Mouse (Mus musculus) layer of hippocampus, adult 6 months (tissue): ENCODE data around the gene Cfd. TPM values are rescaled to one million over a fixed set of nuclear protein-coding genes. Genes with fewer than 3 reads are reported as not detected.

ENCODE experiments used
- long read RNA-seq, 2 experiments: library from polyadenylated mRNA; unstranded; transcript quantifications; one replicate each; pipeline ENCODE4 v2.0.0; 2019 to 2020
- microRNA-seq: library from miRNA; unstranded; fragments of <30 nt; microRNA quantifications from one replicate; pipeline ENCODE4 v1.2.0, GENCODE M21; 2020
- polyA plus RNA-seq: library from polyadenylated mRNA; unstranded; fragments of <200 nt; fragmentation: Nextera tagmentation; gene quantifications from 2 replicates; pipeline ENCODE4 v1.2.3, GENCODE M21; 2021

The Cfd gene
- polyA plus RNA-seq = not detected in 2 replicates
- long read RNA-seq, experiment 1 = 0 reads
- long read RNA-seq, experiment 2 = 0 reads

DNA sequence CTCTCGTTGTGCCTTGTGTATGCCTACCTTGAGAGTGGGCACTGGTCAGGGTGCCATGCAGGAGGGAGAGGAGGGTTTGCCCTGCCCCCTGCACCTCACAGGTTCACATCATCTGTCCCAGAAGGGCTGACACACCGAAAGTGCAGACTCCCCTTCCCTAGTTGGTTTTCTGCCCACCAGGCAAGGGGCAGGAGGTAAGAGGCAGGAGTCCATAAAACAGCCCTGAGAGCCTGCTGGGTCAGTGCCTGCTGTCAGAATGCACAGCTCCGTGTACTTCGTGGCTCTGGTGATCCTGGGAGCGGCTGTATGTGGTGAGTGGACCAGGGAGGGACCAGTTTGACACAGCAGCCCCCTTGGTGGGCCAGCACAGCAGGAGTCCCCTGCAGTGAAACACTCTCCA, at the start of gene Cfd:
Gene Cfd (plus strand): TSS at position 184 of the 400 bp plus-strand sequence.

DNA sequence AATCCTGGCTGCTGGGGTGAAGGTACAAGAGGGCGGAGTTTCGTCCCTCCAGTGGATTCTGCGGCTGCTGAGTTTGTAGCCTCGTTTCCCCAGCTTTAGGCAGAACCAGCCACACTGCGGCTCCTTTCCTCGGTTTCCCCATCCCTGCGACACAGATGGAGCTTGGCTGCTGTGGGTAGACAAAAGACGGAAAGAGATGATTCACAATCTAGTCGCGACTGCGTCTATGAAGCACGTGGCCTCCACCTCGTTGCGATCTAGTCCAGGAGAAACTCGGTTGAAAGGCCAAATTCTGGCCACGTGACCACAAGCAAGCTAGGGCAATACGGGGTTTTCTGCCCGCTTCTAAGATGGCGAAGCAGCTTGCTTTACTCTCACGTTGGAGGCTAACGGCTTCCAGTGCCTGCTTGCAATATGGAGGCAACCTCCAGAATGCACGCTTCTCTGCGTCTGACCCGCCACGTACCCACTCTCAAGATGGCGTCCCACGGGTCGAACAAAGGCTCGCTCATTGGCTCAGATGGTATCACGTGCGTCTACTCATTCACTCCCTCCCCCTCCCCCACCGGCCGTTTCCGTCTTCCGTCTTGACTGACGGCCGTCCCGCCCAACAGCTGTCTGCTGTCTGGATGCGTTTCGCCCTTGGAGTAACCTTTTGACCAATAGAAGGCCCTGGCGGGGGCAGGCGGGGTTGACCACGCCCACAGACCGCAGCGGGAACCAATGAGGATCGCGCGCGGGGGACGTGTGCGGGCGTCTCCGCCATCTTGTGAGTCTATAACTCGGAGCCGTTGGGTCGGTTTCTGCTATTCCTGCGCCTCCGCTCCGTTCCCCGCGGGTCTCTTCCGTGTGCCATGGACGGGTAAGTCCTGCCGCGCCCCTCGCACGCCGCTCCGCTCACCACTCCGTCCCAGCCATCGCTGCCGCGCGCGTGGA, 36.5 kb upstream of the Cfd start, which contains the start of gene Ptbp1:
Gene Ptbp1 (plus strand): TSS at position 568 of the 936 bp plus-strand sequence.

DNA sequence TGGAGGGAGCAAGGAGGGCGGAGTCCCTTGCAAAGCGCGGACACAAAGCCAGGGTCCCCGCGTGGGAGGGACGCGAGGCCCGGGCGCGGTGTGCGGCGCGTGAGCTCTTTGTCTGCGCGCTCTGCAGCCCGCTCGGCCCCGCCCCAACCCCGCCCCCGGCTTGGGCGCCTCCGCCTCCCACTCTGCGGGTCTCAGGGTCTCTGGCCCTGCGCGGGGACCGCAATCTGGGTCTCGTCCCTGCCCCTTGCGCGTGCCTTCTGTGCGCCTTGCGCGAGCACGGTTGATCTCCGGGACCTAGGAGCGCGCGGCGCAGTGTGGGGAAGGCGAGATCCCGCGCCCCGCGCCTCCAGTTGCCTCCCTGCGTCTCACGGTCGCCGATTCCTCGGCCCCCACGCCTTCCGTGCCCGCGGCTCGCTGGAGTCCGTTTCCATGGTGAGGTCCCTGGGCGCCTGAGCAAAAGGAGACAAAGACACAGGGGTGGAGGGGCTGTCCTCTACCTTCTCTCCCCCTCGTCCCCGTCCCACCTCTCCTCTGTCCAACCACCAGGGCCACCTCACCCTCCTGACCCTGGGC, 16.3 kb upstream of the Cfd start, which contains the start of the genes Prtn3 and Plppr3:
Gene Prtn3 (plus strand): TSS at position 187 of the 573 bp plus-strand sequence.
Gene Plppr3 (minus strand): TSS at position 345 of the 573 bp plus-strand sequence.

DNA sequence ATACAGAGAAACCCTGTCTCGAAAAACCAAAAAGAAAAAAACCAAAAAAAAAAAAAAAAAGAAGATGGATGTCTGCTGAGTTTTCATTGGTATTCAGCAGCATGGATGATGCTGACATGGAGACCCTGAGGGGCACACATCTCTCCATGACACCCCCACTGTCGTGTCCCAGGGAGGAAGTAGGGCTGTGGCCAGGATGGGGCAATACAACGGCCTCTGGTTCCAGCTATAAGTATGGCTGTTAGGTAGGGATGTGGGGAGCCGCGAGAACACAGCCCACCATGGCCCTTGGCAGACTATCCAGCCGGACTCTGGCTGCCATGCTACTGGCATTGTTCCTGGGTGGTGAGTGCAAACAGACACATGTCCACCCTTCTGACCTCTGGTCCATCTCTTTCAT, 4.6 kb upstream of the Cfd start, which contains the start of gene Elane:
Gene Elane (plus strand): TSS at position 194 of the 400 bp plus-strand sequence.

DNA sequence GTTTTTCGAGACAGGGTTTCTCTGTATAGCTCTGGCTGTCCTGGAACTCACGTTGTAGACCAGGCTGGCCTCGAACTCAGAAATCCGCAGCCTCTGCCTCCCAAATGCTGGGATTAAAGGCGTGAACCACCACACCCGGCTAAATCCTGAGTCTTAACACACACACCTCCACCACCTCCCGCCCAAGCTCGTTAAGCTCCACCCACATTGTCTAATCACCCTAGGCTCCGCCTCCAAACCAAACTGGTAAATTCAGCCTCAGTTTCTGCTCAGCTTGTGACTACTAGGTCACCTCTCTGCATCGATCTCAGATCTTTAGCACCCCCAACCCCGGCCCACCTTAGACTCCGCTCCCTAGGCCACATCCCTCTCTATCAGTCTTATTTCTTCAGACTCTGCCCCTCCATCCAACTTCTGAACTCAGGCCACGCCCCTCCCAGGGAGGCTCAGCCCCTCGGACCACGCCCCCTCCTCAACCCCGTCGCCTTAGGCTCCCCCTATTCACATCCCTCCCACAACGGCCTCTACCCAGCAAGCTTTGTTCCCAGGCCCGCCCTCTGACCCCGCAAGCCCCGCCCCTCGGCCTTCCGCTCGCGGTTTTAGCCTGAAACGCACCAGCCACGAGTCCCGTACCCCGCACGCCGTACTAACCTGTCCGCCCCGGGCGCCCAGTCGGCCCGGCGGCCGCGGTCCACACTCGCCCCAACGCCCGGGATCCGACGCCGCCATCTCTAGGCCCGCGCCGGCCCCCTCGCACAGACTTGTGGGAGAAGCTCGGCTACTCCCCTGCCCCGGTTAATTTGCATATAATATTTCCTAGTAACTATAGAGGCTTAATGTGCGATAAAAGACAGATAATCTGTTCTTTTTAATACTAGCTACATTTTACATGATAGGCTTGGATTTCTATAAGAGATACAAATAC, 17.8 kb downstream of the Cfd start, which contains the start of gene Med16:
Gene Med16 (minus strand): TSS at position 757 of the 925 bp plus-strand sequence.

DNA sequence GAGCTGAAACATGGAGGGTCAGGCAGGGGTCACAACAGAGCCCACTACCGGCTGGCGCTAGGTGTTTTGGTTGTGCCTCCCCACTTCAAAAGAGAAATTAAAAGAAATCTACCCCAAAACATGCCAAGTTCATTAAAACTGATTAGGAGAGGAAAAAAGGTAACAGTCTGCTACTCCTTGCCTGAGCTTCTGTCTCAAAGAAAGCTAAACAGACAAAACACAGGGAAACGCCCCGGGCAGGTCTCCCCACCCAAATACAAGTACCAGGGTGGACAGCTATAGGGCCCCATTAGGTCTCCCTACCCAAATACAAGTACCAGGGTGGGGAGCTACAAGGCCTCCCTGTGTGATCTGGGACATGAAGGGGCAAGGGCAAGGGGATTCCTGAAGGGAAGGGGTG, 19.9 kb downstream of the Cfd start, which contains the start of gene Gm26602:
Gene Gm26602 (plus strand): TSS at position 301 of the 400 bp plus-strand sequence.

DNA sequence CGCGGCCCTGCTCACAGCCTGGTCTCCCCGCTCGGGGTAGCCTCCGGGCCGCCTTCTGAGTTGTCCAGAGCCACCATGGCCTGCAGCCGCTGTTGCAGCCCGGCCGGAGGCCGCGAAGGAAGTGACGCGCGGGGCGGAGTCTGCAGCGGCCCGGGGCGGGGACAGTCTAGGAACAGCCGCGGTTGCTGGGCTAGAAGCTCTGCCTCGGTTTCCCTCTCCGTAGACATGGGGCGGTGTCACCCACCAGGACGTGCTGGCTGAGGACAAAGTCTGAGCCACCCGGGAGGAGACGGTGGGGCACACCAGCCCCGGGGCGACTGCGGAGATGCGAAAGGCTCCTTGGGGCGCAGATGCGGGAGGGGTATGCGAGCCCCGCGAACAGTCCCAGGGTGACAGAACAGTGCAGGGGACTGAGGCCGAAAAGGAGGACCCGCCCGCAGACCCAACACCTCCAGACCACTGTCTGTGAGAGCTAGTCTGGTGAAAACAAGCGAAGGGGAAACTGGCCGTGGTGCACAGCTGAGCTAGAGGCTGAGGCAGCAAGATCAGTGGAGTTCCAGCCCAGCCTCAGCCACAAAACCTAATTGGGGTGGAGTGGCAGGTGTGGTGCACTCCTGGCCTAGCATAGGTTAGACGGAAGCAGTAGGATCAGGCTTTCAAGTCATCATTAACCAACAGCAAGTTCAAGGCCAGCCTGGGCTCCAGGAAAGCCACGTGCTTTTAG, 26.3 kb downstream of the Cfd start, which contains the start of gene Kiss1r:
Gene Kiss1r (plus strand): TSS at position 164 of the 724 bp plus-strand sequence.

DNA sequence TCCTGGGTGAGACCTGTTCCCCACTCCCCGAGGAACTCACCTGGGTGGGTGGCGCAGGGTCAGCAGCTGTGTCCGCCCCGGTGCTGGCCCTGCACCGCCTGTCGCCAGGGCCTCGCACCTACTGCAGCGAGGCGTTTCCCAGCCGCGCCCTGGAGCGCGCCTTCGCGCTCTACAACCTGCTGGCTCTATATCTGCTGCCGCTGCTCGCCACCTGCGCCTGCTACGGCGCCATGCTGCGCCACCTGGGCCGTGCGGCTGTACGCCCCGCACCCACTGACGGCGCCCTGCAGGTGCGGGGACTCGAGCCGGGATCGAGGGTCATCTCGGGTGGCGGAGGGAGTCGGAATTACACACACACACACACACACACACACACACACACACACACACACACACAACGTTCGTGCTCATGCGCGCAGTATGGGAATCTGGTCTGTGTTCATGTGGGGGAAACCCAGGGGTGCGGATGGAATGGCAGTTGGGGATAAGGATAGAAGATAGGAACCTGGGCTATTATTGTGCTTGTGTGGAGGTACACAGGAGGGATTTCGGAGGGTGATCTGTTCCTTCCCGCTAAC, 30.4 kb downstream of the Cfd start, which contains the start of gene R3hdm4:
Gene R3hdm4 (minus strand): TSS at position 251 of the 578 bp plus-strand sequence.

DNA sequence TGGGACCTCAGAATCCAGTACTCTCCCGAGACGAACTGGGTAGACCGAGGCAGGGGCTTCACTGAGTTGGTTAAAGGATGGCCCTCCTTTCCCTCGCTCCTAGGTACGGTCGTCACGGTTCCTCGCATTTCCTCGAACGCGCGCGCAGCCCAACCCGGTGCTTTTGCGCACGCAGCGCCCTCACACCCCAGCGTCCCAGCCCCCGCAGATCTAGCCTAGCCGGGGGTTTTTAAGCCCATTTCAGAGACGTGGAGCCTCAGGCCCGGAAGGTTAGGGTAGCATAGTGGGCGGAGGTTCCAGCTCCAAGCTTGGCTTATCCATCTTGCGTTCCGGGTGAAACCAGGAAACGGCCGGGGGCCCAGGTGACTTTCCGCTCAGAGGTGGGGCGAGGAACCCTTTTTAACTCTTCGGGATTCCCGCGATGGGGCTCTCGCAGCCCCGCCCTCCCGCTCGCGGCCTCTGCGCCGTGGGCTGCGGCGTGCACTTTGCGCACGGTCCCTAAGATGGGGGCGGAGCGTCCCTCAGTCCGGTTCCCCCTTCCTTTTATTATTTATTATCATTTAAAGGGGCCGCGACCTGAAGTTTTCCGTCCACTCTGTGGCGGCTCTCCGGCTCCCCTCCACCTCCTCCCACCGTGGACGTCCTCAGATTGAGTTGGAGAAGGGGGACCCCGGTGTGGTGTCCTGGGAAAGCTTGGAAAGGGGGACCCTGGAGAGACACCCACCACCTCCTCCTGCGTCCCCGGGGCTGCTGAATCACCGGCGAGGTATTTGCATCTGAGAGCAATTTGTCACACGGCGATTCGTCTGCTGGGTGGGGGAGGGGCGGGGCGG, 36.1 kb downstream of the Cfd start, which contains the start of gene Arid3a:
Gene Arid3a (plus strand): TSS at position 553 of the 833 bp plus-strand sequence.

Small RNA genes within 50 kb of the gene (microRNA-seq; reads per million reads assigned to microRNA genes)
- not detected for gene Mir6910

Other genes starting within 250 kb of the Cfd start
- gene Odf3l2, start 245.1 kb upstream of the Cfd start, polyA plus RNA-seq = 0.15 and 0.30 TPM in 2 replicates
- gene Madcam1, start 226.3 kb upstream of the Cfd start, polyA plus RNA-seq = not detected in 2 replicates
- gene Tpgs1, start 221.5 kb upstream of the Cfd start, polyA plus RNA-seq = 151 and 171 TPM in 2 replicates
- 14.9 TPM in 2 replicates for gene Cdc34, start 208.7 kb upstream of the Cfd start, polyA plus RNA-seq
- 0.60 and 4.2 TPM in 2 replicates for gene Gzmm, start 201.8 kb upstream of the Cfd start, polyA plus RNA-seq
- gene Bsg, start 186.4 kb upstream of the Cfd start, polyA plus RNA-seq = 1,334 and 1,835 TPM in 2 replicates
- gene Hcn2, start 174.2 kb upstream of the Cfd start, polyA plus RNA-seq = 3.3 and 4.4 TPM in 2 replicates
- gene Polrmt, start 144.3 kb upstream of the Cfd start, polyA plus RNA-seq = 15.8 and 20.0 TPM in 2 replicates
- 1.9 and 3.3 TPM in 2 replicates for gene Fgf22, start 135.8 kb upstream of the Cfd start, polyA plus RNA-seq
- 7.6 and 10.5 TPM in 2 replicates for gene Rnf126, start 123.9 kb upstream of the Cfd start, polyA plus RNA-seq
- 0.79 and 0.89 TPM in 2 replicates for gene Fstl3, start 113.6 kb upstream of the Cfd start, polyA plus RNA-seq
- gene Prss57, start 99.9 kb upstream of the Cfd start, polyA plus RNA-seq = 1.3 and 1.7 TPM in 2 replicates
- gene Palm, start 97.3 kb upstream of the Cfd start, polyA plus RNA-seq = 67.9 and 93.7 TPM in 2 replicates
- gene Misp, start 69.9 kb upstream of the Cfd start, polyA plus RNA-seq = 0.15 and 0.28 TPM in 2 replicates
- 17.4 and 20.4 TPM in 2 replicates for gene Ptbp1, start 36.4 kb upstream of the Cfd start, polyA plus RNA-seq
- 4.5 and 6.4 TPM in 2 replicates for gene Prtn3, start 16.4 kb upstream of the Cfd start, polyA plus RNA-seq
- gene Plppr3, start 16.2 kb upstream of the Cfd start, polyA plus RNA-seq = 35.4 and 44.1 TPM in 2 replicates
- not detected in 2 replicates for gene Elane, start 4.6 kb upstream of the Cfd start, polyA plus RNA-seq
- 44.2 and 50.2 TPM in 2 replicates for gene Med16, start 18.1 kb downstream of the Cfd start, polyA plus RNA-seq
- not detected in 2 replicates for gene Gm26602, start 20.0 kb downstream of the Cfd start, polyA plus RNA-seq
- gene Kiss1r, start 26.1 kb downstream of the Cfd start, polyA plus RNA-seq = 4.1 and 4.4 TPM in 2 replicates
- 232 and 239 TPM in 2 replicates for gene R3hdm4, start 30.4 kb downstream of the Cfd start, polyA plus RNA-seq
- 0.87 and 1.7 TPM in 2 replicates for gene Arid3a, start 36.2 kb downstream of the Cfd start, polyA plus RNA-seq
- gene Wdr18, start 69.3 kb downstream of the Cfd start, polyA plus RNA-seq = 87.4 and 87.9 TPM in 2 replicates
- 0.06 and 0.11 TPM in 2 replicates for gene Grin3b, start 79.9 kb downstream of the Cfd start, polyA plus RNA-seq
- 11.9 and 12.3 TPM in 2 replicates for gene Tmem259, start 93.5 kb downstream of the Cfd start, polyA plus RNA-seq
- gene Cnn2, start 97.7 kb downstream of the Cfd start, polyA plus RNA-seq = 12.4 and 13.3 TPM in 2 replicates
- 1.3 and 1.6 TPM in 2 replicates for gene Abca7, start 105.6 kb downstream of the Cfd start, polyA plus RNA-seq
- gene Arhgap45, start 125.8 kb downstream of the Cfd start, polyA plus RNA-seq = 1.6 and 1.7 TPM in 2 replicates
- gene Polr2e, start 148.9 kb downstream of the Cfd start, polyA plus RNA-seq = 232 and 241 TPM in 2 replicates
- gene Gpx4, start 156.3 kb downstream of the Cfd start, polyA plus RNA-seq = 945 and 1,045 TPM in 2 replicates
- 2.8 and 3.1 TPM in 2 replicates for gene Sbno2, start 214.7 kb downstream of the Cfd start, polyA plus RNA-seq
- 16.5 and 18.4 TPM in 2 replicates for gene Stk11, start 224.9 kb downstream of the Cfd start, polyA plus RNA-seq
- 943 and 1,004 TPM in 2 replicates for gene Atp5d, start 247.8 kb downstream of the Cfd start, polyA plus RNA-seq
- 55.5 and 72.9 TPM in 2 replicates for gene Cbarp, start 250.0 kb downstream of the Cfd start, polyA plus RNA-seq